Mouse (Mus musculus) lung, embryonic 14.5 days (tissue): ENCODE results near the gene Spata2. TPM values are rescaled to one million over a fixed set of nuclear protein-coding genes. Genes with fewer than 3 reads are reported as not detected.

Experiments used
- ATAC-seq: fragments of 200-750 bp; cut with Nextera tagmentation; 2 replicates; pipeline ENCODE4 v1.8.0; 2017; ENCODE audit warnings: mild to moderate bottlenecking, moderate TSS enrichment, moderate library complexity; ENCODE audit not compliant: insufficient read depth
- DNase-seq: peaks from one replicate; pipeline ENCODE4 v3.0.0-alpha.2; 2015
- H3K27ac ChIP-seq: fragments of 300-500 bp; sonication (generic); 2 replicates; pipeline ENCODE4 v1.5.1; 2014; ENCODE audit warnings: low read depth, mild to moderate bottlenecking, moderate library complexity
- H3K27me3 ChIP-seq: fragments of 300-500 bp; sonication (generic); 2 replicates; pipeline ENCODE4 v1.6.1; 2014; ENCODE audit warnings: low read length, control low read depth; ENCODE audit not compliant: insufficient read depth
- H3K36me3 ChIP-seq: fragments of 300-500 bp; sonication (generic); 2 replicates; pipeline ENCODE4 v1.6.1; 2014; ENCODE audit warnings: control low read depth; ENCODE audit not compliant: insufficient read depth
- H3K4me1 ChIP-seq: fragments of 300-500 bp; sonication (generic); 2 replicates; pipeline ENCODE4 v1.6.1; 2014; ENCODE audit warnings: antibody characterized with exemption, control low read depth; ENCODE audit not compliant: insufficient read depth
- H3K4me2 ChIP-seq: fragments of 300-500 bp; sonication (generic); 2 replicates; pipeline ENCODE4 v1.6.1; 2014; ENCODE audit warnings: mild to moderate bottlenecking
- H3K4me3 ChIP-seq: fragments of 300-500 bp; sonication (generic); 2 replicates; pipeline ENCODE4 v1.5.1; 2014; ENCODE audit warnings: low read depth, low read length
- H3K9ac ChIP-seq: fragments of 300-500 bp; sonication (generic); 2 replicates; pipeline ENCODE4 v1.6.1; 2014
- H3K9me3 ChIP-seq: fragments of 300-500 bp; sonication (generic); 2 replicates; pipeline ENCODE4 v1.6.1; 2016; ENCODE audit warnings: low read depth, low read length, control low read depth
- CTCF ChIP-seq: IDR thresholded peaks from 2 replicates; pipeline ENCODE4 v1.5.1; 2016; ENCODE audit warnings: antibody characterized with exemption, low read depth
- WGBS: fragments of 180-500 bp; shearing (Covaris S2); extraction: QIAGEN DNeasy Blood & Tissue Kit; methylation state at CpG from one replicate; pipeline ENCODE4 v1.1.7; 2014; 5-methylcytosine and 5-hydroxymethylcytosine counted together
- polyA plus RNA-seq: library from polyadenylated mRNA; unstranded; fragments of >200 nt; fragmentation: Nextera tagmentation; extraction: Ambion mirVana; gene quantifications from 2 replicates; pipeline ENCODE4 v1.2.1, GENCODE M21; 2014

Gene Spata2
- polyA plus RNA-seq, 1 experiment from 2014 or later: 15.6 TPM

GRCm38 (mm10) chr2:167529935-167530513 lies 37.3 kb upstream of the Spata2 start:
- no peak for TF ChIP-seq CTCF
- H3K4me3 ChIP-seq: no peak overlapping the region
- H3K27ac ChIP-seq: no peak overlapping the region
- no peaks in the 10 kb centered on the region for H3K36me3 ChIP-seq
- H3K9ac ChIP-seq: no peak overlapping the region
- WGBS: 46% methylated on average over 5 of the region's 5 CpGs
- ATAC-seq (no peak), DNase-seq (no peak)
- no peaks in the 10 kb centered on the region for H3K4me1 ChIP-seq
- no peaks in the 10 kb centered on the region for H3K9me3 ChIP-seq
- H3K27me3 ChIP-seq: no peaks in the 10 kb centered on the region
- H3K4me2 ChIP-seq: no peak overlapping the region

GRCm38 (mm10) chr2:167528278-167528677 lies 35.6 kb upstream of the Spata2 start:
- 14% methylated on average over 5 of the region's 5 CpGs for WGBS

GRCm38 (mm10) chr2:167519606-167520252 lies 27.0 kb upstream of the Spata2 start:
- H3K36me3 ChIP-seq: peaks cover 36% of the 10 kb centered on the region
- no peak for DNase-seq

More at GRCm38 (mm10) chr2:167528278-167528677, 35.6 kb upstream of the Spata2 start:
- H3K4me3 ChIP-seq: no peak overlapping the region
- ATAC-seq: no peak
- no peaks in the 10 kb centered on the region for H3K4me1 ChIP-seq
- H3K9ac ChIP-seq: no peak overlapping the region
- TF ChIP-seq CTCF: peak; percentile 63
- H3K27me3 ChIP-seq: no peaks in the 10 kb centered on the region
- peak; percentile 67 for DNase-seq
- H3K27ac ChIP-seq: peak overlapping the region; percentile 18; the same call in 1 of the 2 replicates
- H3K9me3 ChIP-seq: no peaks in the 10 kb centered on the region
- no peak overlapping the region for H3K4me2 ChIP-seq
- H3K36me3 ChIP-seq: no peaks in the 10 kb centered on the region

GRCm38 (mm10) chr2:167515688-167516087 lies 23.0 kb upstream of the Spata2 start:
- no peak for TF ChIP-seq CTCF
- 85% methylated on average over 5 of the region's 5 CpGs for WGBS
- DNase-seq (no peak), ATAC-seq (no peak)
- no peaks in the 10 kb centered on the region for H3K9me3 ChIP-seq
- H3K36me3 ChIP-seq: peaks cover 76% of the 10 kb centered on the region
- H3K27me3 ChIP-seq: no peaks in the 10 kb centered on the region
- H3K27ac ChIP-seq: no peak overlapping the region
- H3K4me3 ChIP-seq: no peak overlapping the region
- H3K4me1 ChIP-seq: no peaks in the 10 kb centered on the region
- H3K4me2 ChIP-seq: no peak overlapping the region
- no peak overlapping the region for H3K9ac ChIP-seq

More at GRCm38 (mm10) chr2:167519606-167520252, 27.0 kb upstream of the Spata2 start:
- H3K9me3 ChIP-seq: no peaks in the 10 kb centered on the region
- no peak overlapping the region for H3K4me3 ChIP-seq
- ATAC-seq: no peak
- TF ChIP-seq CTCF: peak; percentile 53
- no peaks in the 10 kb centered on the region for H3K27me3 ChIP-seq
- no peak overlapping the region for H3K4me2 ChIP-seq
- H3K4me1 ChIP-seq: no peaks in the 10 kb centered on the region
- H3K9ac ChIP-seq: no peak overlapping the region
- H3K27ac ChIP-seq: no peak overlapping the region
- 79% methylated on average over 5 of the region's 5 CpGs for WGBS

GRCm38 (mm10) chr2:167514641-167515040 lies 22.0 kb upstream of the Spata2 start:
- DNase-seq (no peak), ATAC-seq (no peak)
- no peak overlapping the region for H3K27ac ChIP-seq
- no peak for TF ChIP-seq CTCF
- H3K9ac ChIP-seq: no peak overlapping the region
- peaks cover 83% of the 10 kb centered on the region for H3K36me3 ChIP-seq
- no peak overlapping the region for H3K4me3 ChIP-seq
- no peaks in the 10 kb centered on the region for H3K4me1 ChIP-seq
- 89% methylated on average over 4 of the region's 4 CpGs for whole genome bisulfite sequencing
- H3K27me3 ChIP-seq: no peaks in the 10 kb centered on the region
- H3K9me3 ChIP-seq: no peaks in the 10 kb centered on the region
- H3K4me2 ChIP-seq: no peak overlapping the region

- 91% methylated on average over 5 of the region's 5 CpGs for WGBS
- Histone ChIP-seq H3K27ac (no peak overlapping the region), H3K27me3 (no peaks in the 10 kb centered on the region), H3K9me3 (no peaks in the 10 kb centered on the region), H3K36me3 (peaks cover 97% of the 10 kb centered on the region), H3K4me1 (no peaks in the 10 kb centered on the region), H3K4me3 (no peak overlapping the region), H3K9ac (no peak overlapping the region), H3K4me2 (no peak overlapping the region)
- no peak for ATAC-seq
- peak; percentile 22 for DNase-seq
- TF ChIP-seq CTCF: peak; percentile 51
Observed at GRCm38 (mm10) chr2:167512970-167513369, 20.3 kb upstream of the Spata2 start.

- Histone ChIP-seq H3K4me2 (no peak overlapping the region), H3K4me1 (no peaks in the 10 kb centered on the region), H3K4me3 (no peak overlapping the region), H3K27me3 (no peaks in the 10 kb centered on the region), H3K9ac (no peak overlapping the region), H3K36me3 (peaks cover 97% of the 10 kb centered on the region), H3K27ac (no peak overlapping the region), H3K9me3 (no peaks in the 10 kb centered on the region)
- 95% methylated on average over 9 of the region's 9 CpGs for WGBS
- ATAC-seq (no peak), DNase-seq (no peak)
- TF ChIP-seq CTCF: no peak
Observed at GRCm38 (mm10) chr2:167512365-167512764, 19.7 kb upstream of the Spata2 start.
